Mouse (Mus musculus) lung, postnatal 4 days (tissue): ENCODE measurements at regions not wholly inside any gene's neighbourhood (a gene's known extent, or its start where the extent isn't known, plus 50 kb on each side); places are given as distances from the start of the nearest gene placed in this dataset.
"Not testable (repeated sequence)": the region's sequence is repeated elsewhere in the genome, so short reads cannot be mapped to it uniquely, and the experiment has no call there.

ENCODE experiments used
- DNase-seq, 2 experiments: peaks; one replicate each; pipeline ENCODE4 v3.0.0; 2021

GRCm38 (mm10) chr14:104410730-104411129 lies 57.1 kb downstream of the Pou4f1 start:
- no peak for DNase-seq

- no peak for DNase-seq
These were observed 57.5 kb downstream of the Pou4f1 start for GRCm38 (mm10) chr14:104410292-104410691.

- DNase-seq = no peak
These were observed 61.7 kb downstream of the Pou4f1 start for GRCm38 (mm10) chr14:104406062-104406461.

GRCm38 (mm10) chr14:104389297-104390071 lies 78.3 kb downstream of the Pou4f1 start:
- DNase-seq = no peak

- no peak for DNase-seq
These were observed 78.9 kb downstream of the Pou4f1 start for GRCm38 (mm10) chr14:104388879-104389278.

GRCm38 (mm10) chr14:104380986-104381385 lies 86.8 kb downstream of the Pou4f1 start:
- DNase-seq = no peak

- no peak for DNase-seq
These were observed 95.0 kb downstream of the Pou4f1 start for GRCm38 (mm10) chr14:104372776-104373175.

- DNase-seq = no peak
These were observed 111.2 kb downstream of the Pou4f1 start for GRCm38 (mm10) chr14:104356636-104357035.

GRCm38 (mm10) chr14:104336783-104337182 lies 131.0 kb downstream of the Pou4f1 start:
- not testable (repeated sequence) for DNase-seq

GRCm38 (mm10) chr14:104326089-104326488 lies 141.7 kb downstream of the Pou4f1 start:
- DNase-seq = no peak

- no peak for DNase-seq
These were observed 167.7 kb downstream of the Pou4f1 start for GRCm38 (mm10) chr14:104300141-104300540.

GRCm38 (mm10) chr14:104298312-104298711 lies 169.5 kb downstream of the Pou4f1 start:
- no peak for DNase-seq

GRCm38 (mm10) chr14:104297316-104298311 lies 170.2 kb downstream of the Pou4f1 start:
- no peak for DNase-seq

- DNase-seq = no peak
These were observed 174.0 kb downstream of the Pou4f1 start for GRCm38 (mm10) chr14:104293814-104294213.

- DNase-seq = no peak
These were observed 174.7 kb downstream of the Pou4f1 start for GRCm38 (mm10) chr14:104293147-104293546.

- no peak for DNase-seq
These were observed 187.4 kb downstream of the Pou4f1 start for GRCm38 (mm10) chr14:104280353-104280752.

- DNase-seq = peak; percentile 10 to 66
These were observed 187.9 kb downstream of the Pou4f1 start for GRCm38 (mm10) chr14:104279890-104280289.

- no peak for DNase-seq
These were observed 193.0 kb downstream of the Pou4f1 start for GRCm38 (mm10) chr14:104274752-104275151.

GRCm38 (mm10) chr14:104264919-104265764 lies 202.7 kb downstream of the Pou4f1 start:
- DNase-seq = no peak

GRCm38 (mm10) chr14:104216965-104217364 lies 250.8 kb downstream of the Pou4f1 start:
- no peak for DNase-seq

GRCm38 (mm10) chr14:104210719-104211118 lies 257.1 kb downstream of the Pou4f1 start:
- peak in 1 of 2 experiments; percentile 27 for DNase-seq

- peak in 1 of 2 experiments; percentile 20 for DNase-seq
These were observed 258.9 kb downstream of the Pou4f1 start for GRCm38 (mm10) chr14:104208855-104209254.
